Mouse (Mus musculus) E14TG2a.4 (cell line): ENCODE results near the gene Pou2f1.
A peak's percentile ranks its signal among the peaks of the same experiment; 100 is the strongest.

Source experiments
- H3K27me3 ChIP-seq: 2 replicates; pipeline ENCODE4 v1.6.1; 2014; ENCODE audit warnings: low read length, control low read depth; ENCODE audit not compliant: insufficient read depth
- H3K36me3 ChIP-seq: 2 replicates; pipeline ENCODE4 v1.6.1; 2014; ENCODE audit warnings: low read length, control low read depth; ENCODE audit not compliant: insufficient read depth
- H3K4me1 ChIP-seq: replicated peaks from 2 replicates; pipeline ENCODE4 v1.6.1; 2014; ENCODE audit warnings: low read depth, low read length, control low read depth
- H3K4me3 ChIP-seq: replicated peaks from 2 replicates; pipeline ENCODE4 v1.5.1; 2014; ENCODE audit warnings: mild to moderate bottlenecking, low read length
- H3K9me3 ChIP-seq: 2 replicates; pipeline ENCODE4 v1.6.1; 2014; ENCODE audit warnings: low read length, control low read depth
- CTCF ChIP-seq: conservative IDR thresholded peaks from 2 replicates; pipeline ENCODE4 v1.5.1; 2014; ENCODE audit warnings: low read length
- NANOG ChIP-seq: IDR thresholded peaks from 2 replicates; pipeline ENCODE4 v1.6.1; 2014; ENCODE audit warnings: borderline replicate concordance, low read length, mixed read lengths
- POU5F1 ChIP-seq: IDR thresholded peaks from 2 replicates; pipeline ENCODE4 v1.6.1; 2014; ENCODE audit warnings: low read length, borderline replicate concordance

Pou2f1 gene

DNA sequence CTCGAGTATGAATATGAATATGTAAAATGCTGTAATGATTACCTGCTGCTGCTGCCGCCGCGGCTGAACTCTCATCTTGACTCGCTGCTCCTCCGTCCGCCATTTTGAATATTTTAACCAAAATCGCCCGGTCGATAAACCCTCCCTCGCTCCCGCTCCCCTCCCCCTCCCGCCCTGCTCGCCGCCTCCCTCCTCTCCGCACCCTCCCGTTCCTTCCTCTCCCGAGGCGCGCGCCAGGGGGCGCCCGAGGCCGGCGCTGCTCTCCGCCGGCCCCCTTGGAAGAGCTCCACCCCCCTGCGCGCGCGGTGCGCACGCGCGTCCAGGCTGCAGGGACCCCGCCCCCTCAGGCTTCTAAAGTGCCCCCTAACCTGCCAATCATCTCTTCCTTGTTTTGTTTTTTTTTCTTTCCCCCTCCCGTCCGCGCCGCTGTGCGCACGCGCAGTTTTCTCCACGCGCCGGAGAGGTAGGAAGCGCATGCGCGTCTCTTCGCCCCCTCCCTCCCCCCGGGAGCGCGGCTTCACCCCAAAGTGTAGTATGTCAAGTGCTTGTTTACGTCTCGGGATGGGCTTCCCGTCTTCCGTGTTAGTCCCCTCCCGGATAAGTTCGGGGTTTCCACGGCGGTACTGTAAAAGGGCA, at the start of gene Pou2f1:
Gene Pou2f1, minus strand, starts transcription at position 159 of the 636 bp plus-strand sequence.
- Histone ChIP-seq H3K27me3 (no peaks in the 10 kb centered on the region), H3K9me3 (no peaks in the 10 kb centered on the region), H3K36me3 (peaks cover 3% of the 10 kb centered on the region; the same call in 1 of the 2 replicates), H3K4me1 (peaks cover 46% of the 10 kb centered on the region), H3K4me3 (peak within 1 kb of the TSS; percentile 93)
- no peak for TF ChIP-seq NANOG
- no peak for TF ChIP-seq CTCF
- TF ChIP-seq POU5F1 = no peak

DNA sequence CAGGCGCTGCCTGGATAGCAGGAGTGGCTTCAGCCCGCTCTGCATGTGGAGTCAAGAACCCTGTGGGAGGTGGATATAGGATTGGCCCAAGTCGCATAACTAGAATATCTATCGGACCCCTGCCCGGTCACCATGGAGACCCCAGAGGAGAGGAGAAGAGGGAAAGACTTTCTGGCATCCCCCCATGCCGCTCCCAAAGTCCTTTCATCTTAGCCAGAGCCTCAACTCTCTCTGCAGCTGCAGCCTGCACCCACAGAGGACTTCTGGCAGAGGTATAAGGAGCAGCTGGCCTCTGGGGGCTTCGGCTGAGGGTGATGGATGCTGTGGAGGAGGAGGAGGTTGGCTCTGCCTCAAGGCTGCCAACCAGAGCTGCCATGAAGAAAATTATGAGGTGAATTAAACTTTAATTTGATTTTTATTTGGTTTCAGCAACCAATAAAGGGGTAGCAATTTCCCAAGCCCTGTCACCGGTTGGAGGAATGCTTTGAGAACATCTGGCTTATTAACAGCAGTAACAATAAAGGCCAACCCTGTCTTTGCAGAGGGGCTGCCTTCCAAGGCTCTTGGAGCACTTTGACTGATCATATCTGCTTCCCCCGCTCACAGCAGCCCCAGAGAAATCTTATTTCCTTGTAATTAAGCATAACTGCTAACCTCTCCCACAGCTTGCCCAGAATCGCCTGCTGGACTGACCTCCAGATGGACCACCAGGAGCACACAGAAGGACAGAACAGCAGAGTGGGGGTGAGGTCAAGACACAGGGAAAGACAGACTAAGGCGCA, 46.8 kb upstream of the Pou2f1 start:
- no peaks in the 10 kb centered on the region for H3K9me3 ChIP-seq
- peaks cover 48% of the 10 kb centered on the region for H3K4me1 ChIP-seq
- peaks cover 79% of the 10 kb centered on the region for H3K27me3 ChIP-seq
- TF ChIP-seq CTCF (no peak), POU5F1 (no peak), NANOG (no peak)
- H3K4me3 ChIP-seq = peak overlapping the region; percentile 58
- no peaks in the 10 kb centered on the region for H3K36me3 ChIP-seq

DNA sequence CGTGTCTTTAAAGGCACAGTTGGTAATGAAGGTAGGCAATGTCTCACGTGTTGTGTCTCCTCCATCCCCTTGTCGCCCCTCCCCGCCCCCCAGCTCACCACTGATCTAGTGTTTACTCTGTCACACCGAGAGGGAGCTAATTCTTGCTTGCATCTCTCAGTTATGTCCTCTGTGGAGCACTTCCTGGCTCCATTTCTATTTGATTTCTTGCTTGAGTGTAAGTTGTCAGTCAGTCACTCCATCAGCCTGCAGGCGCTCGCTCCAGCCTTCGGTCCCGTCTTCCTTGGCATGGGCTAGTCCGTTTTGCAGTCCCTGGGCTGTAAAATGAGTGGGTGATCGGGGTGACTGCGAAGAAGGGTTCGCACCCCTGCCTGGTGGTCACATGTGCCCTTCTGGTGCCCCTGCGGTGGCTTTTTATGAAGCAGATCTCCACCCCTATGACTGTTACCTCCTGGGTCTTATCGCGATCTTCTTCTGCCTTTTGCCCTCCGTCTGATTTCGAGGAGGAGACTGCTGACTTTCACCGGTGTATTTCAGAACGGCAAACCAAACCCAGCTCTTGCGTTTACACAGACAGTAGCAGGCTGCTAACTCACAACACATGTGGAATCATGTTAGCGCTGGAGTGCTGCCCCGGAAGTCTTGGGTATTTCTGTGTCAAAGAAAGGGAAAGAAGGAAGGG, 45.9 kb upstream of the Pou2f1 start:
- no peak for TF ChIP-seq NANOG
- TF ChIP-seq POU5F1 = no peak
- TF ChIP-seq CTCF = no peak
- H3K4me3 ChIP-seq = peak overlapping the region; percentile 58
- H3K4me1 ChIP-seq = peaks cover 50% of the 10 kb centered on the region
- no peaks in the 10 kb centered on the region for H3K36me3 ChIP-seq
- peaks cover 77% of the 10 kb centered on the region for H3K27me3 ChIP-seq
- H3K9me3 ChIP-seq = no peaks in the 10 kb centered on the region

DNA sequence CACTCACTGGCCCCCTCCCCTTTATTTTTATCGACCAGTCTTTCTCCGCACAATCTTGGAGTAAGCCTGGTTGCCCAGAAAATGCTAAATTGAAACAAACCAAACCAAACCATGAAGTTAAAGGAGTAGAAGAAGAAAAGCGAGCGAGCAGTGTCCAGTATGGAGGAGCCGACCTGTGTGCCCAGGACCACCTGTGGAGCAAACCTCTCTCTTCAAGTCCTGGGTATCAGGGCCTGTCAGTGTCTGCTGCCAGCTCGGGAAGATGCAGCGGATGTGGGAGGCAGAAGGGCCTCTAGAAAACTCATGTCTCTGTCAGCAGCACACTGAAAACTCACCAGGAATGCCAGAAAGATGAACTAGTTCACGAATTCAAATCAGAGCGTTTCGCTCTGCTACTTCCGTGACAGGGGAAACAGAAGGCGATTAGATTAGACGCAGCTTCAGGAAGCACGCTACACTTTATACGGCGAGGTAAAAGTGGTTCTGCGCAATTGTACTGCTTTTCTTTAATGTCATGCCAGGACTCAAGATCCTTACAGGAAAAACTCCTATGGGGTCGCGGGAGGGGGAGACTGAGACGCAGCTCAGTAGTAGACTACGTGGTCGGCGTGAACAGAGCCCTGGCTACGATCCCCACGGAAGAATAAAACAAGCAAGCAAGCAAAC, 45.2 kb upstream of the Pou2f1 start:
- TF ChIP-seq NANOG = no peak
- TF ChIP-seq POU5F1 = no peak
- TF ChIP-seq CTCF = no peak
- no peaks in the 10 kb centered on the region for H3K36me3 ChIP-seq
- H3K4me3 ChIP-seq = peak overlapping the region; percentile 58
- no peaks in the 10 kb centered on the region for H3K9me3 ChIP-seq
- peaks cover 79% of the 10 kb centered on the region for H3K27me3 ChIP-seq
- H3K4me1 ChIP-seq = peaks cover 50% of the 10 kb centered on the region

DNA sequence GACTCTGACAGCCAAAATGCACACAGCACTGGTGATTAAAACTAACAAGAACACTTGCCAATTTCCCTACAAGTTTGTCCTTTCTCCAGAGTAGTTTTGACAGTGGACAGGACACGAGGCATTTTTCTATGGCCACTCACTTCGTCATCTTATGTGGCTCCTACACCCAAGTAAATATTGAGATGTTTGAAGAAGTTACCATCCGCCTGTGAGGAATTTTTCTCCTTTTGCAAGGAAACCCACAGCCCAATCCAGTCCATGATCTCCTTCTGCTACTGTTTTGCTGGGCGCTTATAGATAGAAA, 43.4 kb upstream of the Pou2f1 start:
- Histone ChIP-seq H3K4me1 (peaks cover 50% of the 10 kb centered on the region), H3K27me3 (peaks cover 80% of the 10 kb centered on the region), H3K36me3 (no peaks in the 10 kb centered on the region), H3K4me3 (peak overlapping the region; percentile 39; the same call in 1 of the 2 replicates), H3K9me3 (no peaks in the 10 kb centered on the region)
- TF ChIP-seq CTCF (no peak), POU5F1 (no peak), NANOG (no peak)

DNA sequence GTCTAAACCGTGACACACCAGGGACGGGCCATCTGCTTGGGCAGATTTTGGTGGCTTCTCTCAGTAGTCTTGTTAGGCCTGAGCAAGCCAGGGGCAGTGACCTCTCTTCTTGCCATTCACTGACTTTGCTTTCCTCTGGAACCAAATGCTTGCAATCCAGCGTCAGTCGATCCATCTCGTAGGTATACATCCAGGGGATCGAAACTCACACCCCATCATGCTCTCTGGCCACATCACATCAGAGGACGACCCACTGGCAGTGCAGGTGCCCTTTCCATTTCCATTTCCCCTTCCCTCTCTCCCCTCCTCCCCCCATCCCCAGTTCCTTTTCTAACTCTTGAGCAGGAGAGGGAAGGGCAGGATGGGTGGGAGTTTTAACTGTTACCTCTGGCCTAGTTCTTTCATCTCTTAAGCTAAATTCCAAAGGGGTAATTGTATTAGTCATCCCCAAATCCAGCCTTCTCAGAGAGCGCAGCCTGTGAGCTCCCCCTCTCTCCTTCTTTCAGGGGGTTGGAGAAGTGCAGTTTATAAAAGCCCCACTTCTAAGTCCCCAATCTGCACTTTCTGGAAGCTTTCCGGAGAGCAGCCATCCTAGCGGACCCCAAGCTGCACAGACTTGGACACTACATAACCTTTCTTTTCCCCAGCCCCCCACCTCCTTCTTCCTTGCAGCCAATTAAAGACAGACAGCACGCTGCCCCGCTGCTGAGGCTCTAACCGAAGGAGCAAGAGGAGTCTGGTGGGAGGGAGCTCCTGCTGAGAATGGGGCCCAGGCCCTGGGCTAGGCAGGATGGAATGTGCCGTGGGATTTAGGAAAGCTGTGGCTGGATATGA, 42.8 kb upstream of the Pou2f1 start:
- Histone ChIP-seq H3K9me3 (no peaks in the 10 kb centered on the region), H3K27me3 (peaks cover 78% of the 10 kb centered on the region), H3K36me3 (no peaks in the 10 kb centered on the region), H3K4me1 (peaks cover 50% of the 10 kb centered on the region), H3K4me3 (peak overlapping the region; percentile 39; the same call in 1 of the 2 replicates)
- no peak for TF ChIP-seq POU5F1
- no peak for TF ChIP-seq CTCF
- no peak for TF ChIP-seq NANOG

DNA sequence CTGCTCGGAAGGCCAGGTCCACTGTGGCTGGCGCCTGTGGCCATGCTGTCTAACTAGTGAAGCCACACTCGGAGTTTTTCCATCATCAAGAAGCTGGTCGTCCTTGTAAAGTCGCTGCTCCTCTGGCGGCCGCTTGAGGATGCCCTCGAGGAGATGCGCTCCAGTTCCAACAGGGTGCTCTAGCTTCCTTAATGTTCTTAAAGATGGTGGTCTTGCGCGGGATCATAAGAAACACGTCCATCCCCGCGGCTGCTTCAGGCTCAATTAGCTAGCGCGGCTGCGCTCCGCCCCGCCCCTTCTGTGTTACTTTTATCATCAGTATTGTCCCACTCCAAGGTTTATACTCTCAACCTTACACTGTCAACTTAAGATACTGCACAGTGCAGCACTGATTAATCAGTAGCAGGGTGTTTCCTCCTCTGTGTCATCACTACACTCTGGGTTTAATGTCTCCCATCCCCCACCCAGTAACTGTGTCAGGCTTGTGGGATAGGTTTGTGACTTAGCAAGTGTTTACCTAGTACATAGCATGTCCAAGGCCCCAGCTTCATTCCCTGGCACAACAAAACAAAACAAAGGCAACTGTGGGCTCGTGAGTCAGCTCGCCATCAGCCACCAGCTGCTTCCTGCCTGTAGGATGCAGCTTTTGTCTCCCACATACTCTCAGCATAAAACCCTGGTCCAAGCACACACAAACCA, 41.1 kb upstream of the Pou2f1 start:
- no peaks in the 10 kb centered on the region for H3K36me3 ChIP-seq
- peaks cover 81% of the 10 kb centered on the region for H3K27me3 ChIP-seq
- 0 out of 2 replicates have a peak overlapping the region, but pooled peaks have one; percentile 27 for H3K4me3 ChIP-seq
- H3K4me1 ChIP-seq = peaks cover 39% of the 10 kb centered on the region
- no peaks in the 10 kb centered on the region for H3K9me3 ChIP-seq
- TF ChIP-seq POU5F1 (no peak), NANOG (no peak), CTCF (no peak)
